Mouse (Mus musculus): Measurements from ENCODE around the gene Nans.

Gene Nans

DNA sequence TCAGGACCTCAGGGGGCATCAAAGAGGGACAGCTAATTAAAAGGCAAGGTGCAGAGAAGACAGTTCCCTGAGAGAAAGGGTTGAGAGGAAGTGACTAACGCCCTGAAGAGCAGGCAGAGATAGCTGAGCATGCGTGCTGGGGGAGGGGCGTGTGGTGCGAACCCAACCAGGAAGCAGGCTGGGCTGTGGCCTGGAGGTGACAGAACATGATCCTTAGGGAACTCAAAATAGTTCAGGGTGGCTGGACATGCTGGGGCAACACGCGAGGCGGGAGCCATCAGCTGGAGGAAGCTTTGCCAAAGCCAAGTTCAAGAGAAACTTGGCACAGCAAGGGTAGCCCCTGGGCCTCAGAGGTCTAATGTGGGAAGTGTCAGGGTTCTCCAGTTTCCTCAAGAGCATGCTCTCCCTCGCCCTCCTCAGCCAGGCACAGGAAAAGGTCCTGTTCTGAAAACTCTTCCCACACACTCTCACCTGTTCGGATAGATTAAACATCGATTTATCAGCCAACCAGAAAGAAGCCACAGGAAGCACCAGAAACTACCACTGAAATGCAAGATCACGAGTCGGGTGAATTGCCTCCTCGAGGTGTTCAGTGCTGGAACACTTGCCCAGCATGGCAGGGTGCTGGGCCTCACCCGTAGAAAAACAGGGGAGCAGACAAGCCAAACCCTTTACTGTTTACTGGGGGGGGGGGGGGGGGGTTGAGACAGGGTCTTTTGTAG, 3.2 kb upstream of the Nans start:
- DNase-seq, result peak; percentile 86 to 89

DNA sequence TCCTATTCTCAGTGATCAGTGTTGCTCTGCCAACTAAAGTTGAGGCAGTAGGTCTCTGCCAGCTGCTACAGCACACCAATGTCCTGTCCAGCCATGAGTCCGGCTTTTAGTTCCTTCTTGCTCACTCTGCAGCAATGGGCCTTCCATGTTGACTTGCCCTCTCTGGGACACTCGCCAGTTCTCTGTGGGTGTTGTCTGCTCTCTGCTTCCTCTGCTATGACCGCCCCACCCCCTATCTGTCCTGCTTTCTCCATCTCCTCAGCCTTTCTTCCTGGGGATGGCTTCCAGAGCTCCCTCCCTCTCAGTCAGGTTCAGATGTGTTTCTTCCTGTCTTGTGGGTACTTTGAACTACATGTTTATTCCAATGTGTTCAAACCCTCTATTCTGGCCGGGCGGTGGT, 1.7 kb upstream of the Nans start:
- DNase-seq, result peak; percentile 87 to 91

GRCm38 (mm10) chr4:46493071-46493470, 4.0 kb downstream of the Nans start:
- DNase-seq, result no peak

GRCm38 (mm10) chr4:46495543-46495942, 6.5 kb downstream of the Nans start:
- no peak for DNase-seq

DNA sequence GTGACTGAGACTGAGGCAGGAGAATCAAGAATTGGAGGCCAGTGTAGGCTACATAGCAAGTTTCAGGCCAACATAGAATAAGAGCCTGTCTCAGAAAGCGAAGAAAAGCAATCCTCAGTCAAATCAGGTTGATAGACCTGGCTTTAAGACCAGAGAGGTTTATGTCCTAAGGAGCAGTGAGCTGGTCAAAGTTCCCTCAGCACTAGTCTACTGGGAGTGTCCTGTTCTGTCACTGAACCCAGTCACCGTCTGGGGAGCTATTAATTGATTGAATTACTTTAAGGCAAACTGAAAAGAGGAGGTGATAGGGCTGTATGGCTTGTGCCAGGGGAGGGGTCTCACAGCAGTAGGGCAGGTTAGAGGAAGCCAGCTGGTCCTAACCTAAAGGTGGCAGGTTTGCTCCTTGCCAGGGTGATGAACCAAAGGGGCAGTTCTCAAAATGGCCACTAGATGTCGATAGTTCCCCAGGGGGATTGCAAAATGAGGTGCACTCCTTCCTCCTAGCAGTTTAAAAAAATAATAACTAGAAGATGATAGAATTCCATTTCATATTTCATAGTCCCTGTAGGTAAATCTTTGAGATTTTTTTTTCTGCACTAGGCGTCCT, 8.3 kb downstream of the Nans start:
- peak; percentile 73 to 82 for DNase-seq

- DNase-seq, result no peak
Observed at GRCm38 (mm10) chr4:46498511-46498910, 9.5 kb downstream of the Nans start.

GRCm38 (mm10) chr4:46498976-46499375, 9.9 kb downstream of the Nans start:
- DNase-seq, result peak in 1 of 2 experiments; percentile 35

DNA sequence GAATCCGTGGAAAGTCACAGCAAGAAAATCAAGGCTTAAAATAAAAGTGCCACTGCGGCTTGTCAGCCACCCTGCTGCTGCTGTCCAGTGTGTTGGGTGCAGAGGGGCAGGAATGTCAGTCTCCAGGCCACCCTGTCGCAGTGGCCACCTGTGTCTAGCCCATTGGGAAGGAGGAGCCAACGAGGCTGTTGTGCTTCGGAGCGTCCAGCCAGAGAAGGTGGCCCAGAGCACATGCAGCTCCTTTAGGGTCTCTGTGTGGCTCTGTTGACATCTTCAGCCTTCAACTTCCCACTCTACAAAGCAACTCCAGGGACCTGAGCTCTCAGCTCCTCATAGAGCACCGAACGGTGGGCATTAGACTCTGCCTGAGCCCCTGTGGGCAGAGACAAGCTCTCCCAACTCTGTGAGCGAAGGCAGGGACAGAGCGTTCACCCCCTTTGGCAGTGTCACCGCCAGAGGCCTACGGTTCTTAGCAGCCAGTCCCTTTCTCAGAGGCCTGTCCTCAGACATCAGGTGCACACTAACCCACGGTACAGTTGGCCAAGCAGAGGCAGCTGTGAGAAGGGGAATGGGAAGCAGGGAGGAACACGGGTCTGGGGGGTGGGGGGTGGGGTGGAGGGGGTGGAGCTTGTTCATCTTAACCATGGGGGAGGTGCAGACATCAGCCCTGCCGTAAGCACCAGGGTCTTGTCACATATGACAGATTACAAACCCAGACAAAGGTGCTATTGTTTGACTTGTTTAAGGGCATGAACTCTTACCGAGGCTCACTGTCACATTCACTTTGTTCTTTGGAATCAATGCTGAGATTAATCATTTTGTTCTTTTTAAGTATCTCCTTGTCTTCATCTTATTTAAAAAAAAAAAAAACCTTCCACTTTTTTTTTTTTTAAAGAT, 13.8 kb downstream of the Nans start:
- DNase-seq, result no peak

- DNase-seq, result no peak
Observed at GRCm38 (mm10) chr4:46503881-46504280, 14.8 kb downstream of the Nans start.

DNA sequence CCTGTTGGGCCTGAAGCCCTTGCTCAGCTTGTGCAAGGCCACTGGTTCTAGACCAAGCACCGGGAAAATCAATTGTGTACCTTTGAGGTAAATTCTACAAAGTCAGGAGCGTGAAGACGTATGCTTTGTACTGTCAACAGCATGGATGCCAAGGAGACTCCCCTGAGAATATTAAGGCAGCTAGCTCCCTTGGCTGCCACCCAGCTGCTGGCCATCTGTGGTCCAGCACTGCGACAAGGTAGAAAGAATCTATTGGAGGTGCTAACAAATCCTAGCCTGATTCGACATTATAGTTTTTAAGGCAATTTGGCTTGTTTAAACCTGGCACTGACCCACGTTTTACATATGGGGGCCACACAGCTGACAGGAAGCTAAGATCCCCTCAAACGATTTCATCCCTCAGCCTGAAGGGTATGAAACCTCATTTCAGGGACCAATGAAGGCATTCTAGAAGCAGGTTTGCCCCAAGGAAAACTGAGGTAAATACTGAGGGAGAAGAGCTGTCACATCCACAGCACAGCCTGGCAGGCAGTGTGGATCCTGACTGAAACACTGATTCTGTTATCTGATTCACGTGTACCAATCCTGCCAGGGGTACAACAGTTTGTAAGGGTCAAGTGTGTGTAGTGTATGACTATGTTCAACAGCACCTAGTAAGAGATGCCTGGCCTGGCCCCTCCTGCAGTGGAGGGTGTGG, 16.5 kb downstream of the Nans start:
- DNase-seq, result no peak

GRCm38 (mm10) chr4:46506801-46507610, 18.0 kb downstream of the Nans start:
- DNase-seq, result peak; percentile 94 to 97

GRCm38 (mm10) chr4:46507736-46508460, 18.9 kb downstream of the Nans start:
- DNase-seq, result peak; percentile 87 to 90

DNA sequence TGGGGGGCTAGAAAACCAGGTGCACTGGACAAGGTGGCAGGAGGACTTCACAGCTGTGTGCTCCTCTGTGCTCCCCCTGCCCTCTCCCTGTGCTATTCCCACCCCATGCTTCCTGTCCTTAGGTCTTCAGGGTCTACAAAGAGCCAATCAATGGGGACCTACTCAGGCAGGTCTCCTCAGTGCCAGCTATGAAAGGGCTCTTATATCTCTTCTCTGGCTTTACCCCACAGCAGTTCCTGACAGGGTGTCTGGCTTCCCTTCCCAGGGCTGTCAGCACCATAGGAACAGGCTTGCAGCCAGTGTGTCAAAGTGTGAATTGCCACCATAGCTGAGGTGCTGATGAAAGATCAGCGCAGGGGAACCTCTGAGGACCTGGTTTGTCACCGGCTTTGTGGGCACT, 31.4 kb downstream of the Nans start:
- DNase-seq, result no peak

DNA sequence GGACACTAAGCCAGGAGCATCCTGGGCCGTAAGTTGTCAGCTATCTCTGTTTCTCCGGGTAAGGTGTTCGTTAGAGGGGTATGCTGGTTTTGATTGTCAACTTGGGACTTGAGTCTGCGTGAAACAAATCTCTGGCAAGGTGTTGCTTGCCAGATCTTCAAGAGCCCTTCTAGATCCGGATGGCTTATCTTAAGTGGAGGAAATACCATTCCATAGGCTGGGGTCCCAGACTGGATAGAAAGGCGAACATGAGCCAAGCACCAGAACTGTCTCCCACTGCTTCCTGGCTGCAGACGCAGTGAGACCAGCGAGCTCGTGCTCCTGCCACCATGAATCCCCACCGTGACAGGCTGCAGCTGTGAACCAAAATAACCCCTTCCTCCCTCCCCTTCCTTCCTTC, 32.4 kb downstream of the Nans start:
- peak in 1 of 2 experiments; percentile 54 for DNase-seq

- peak in 1 of 2 experiments; percentile 31 for DNase-seq
Observed at GRCm38 (mm10) chr4:46523324-46523723, 34.3 kb downstream of the Nans start.

- no peak for DNase-seq
Observed at GRCm38 (mm10) chr4:46526226-46526625, 37.2 kb downstream of the Nans start.

GRCm38 (mm10) chr4:46526798-46527557, 37.9 kb downstream of the Nans start:
- DNase-seq, result no peak

- peak in 1 of 2 experiments; percentile 24 for DNase-seq
Observed at GRCm38 (mm10) chr4:46527558-46527926, 38.5 kb downstream of the Nans start.

DNA sequence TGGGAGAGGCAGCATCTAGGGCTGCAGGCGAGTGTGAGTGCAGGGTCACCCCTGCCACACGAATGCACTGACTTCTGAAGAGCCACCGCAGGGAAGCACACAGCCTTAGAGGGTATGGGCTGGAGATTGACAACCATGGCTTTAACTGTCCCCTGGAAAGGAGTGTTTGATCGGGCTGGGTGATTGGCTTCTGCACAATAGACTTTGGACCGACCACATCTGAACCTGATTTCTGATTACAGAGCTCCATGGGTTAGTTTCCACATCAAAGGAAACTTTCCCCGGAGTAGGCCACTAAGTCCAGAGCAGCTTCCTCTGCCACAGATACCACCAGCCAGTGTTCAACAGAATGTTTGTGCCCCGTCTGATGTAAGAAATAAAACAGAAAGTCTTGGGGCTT, 40.7 kb downstream of the Nans start:
- no peak for DNase-seq

- no peak for DNase-seq
Observed at GRCm38 (mm10) chr4:46532511-46532910, 43.5 kb downstream of the Nans start.

DNA sequence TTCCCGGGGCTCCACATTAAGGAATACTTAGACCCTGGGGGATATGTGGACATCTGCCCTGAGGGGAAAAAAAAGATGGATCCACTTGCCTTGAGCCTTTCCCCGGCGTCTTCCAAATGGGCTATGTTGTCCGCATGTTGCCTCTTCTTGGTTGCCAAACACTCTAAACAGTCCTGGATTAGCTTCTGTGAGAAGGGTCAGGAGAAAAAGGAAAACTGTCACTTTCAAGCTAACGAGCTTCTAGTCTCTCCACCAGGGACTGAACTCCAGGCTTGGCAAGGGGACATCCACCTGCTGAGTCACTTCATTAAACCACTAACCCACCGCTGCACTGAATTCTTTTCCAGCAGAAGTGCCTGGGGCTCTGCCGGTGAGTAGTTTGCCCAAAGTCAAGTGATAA, 43.9 kb downstream of the Nans start:
- DNase-seq, result no peak

Measured in lung, adult 18-20 months (tissue).